Mouse (Mus musculus) cerebellum, adult 8-10 months (tissue): ENCODE results near the gene Zbtb12.
A peak's percentile ranks its signal among the peaks of the same experiment; 100 is the strongest.

ENCODE experiments used
- DNase-seq: peaks from one replicate; pipeline ENCODE4 v3.0.0; 2022

Gene Zbtb12

GRCm38 (mm10) chr17:34902895-34903294 is 23.6 kb downstream of the Zbtb12 start:
- DNase-seq, result no peak

- no peak for DNase-seq
Measured at GRCm38 (mm10) chr17:34910982-34911381, 31.7 kb downstream of the Zbtb12 start.

GRCm38 (mm10) chr17:34911945-34912351 is 32.7 kb downstream of the Zbtb12 start:
- DNase-seq, result peak; percentile 72

- DNase-seq, result no peak
Measured at GRCm38 (mm10) chr17:34913930-34914665, 34.8 kb downstream of the Zbtb12 start, which contains the start of gene Slc44a4. Slc44a4 (plus strand) TSS chr17:34914466.

- DNase-seq, result no peak
Measured at GRCm38 (mm10) chr17:34915410-34915831, 36.1 kb downstream of the Zbtb12 start.

GRCm38 (mm10) chr17:34916316-34916715 is 37.0 kb downstream of the Zbtb12 start:
- DNase-seq, result no peak

GRCm38 (mm10) chr17:34917188-34917587 is 37.9 kb downstream of the Zbtb12 start:
- DNase-seq, result no peak

- DNase-seq, result no peak
Measured at GRCm38 (mm10) chr17:34922939-34923338, 43.7 kb downstream of the Zbtb12 start.

- DNase-seq, result no peak
Measured at GRCm38 (mm10) chr17:34924258-34924657, 45.0 kb downstream of the Zbtb12 start.

- no peak for DNase-seq
Measured at GRCm38 (mm10) chr17:34927306-34928019, 48.2 kb downstream of the Zbtb12 start.

GRCm38 (mm10) chr17:34928841-34929240 is 49.6 kb downstream of the Zbtb12 start:
- DNase-seq, result no peak

- DNase-seq, result peak; percentile 98
Measured at GRCm38 (mm10) chr17:34931061-34931734, 51.9 kb downstream of the Zbtb12 start, which contains the start of gene Neu1. Neu1 (plus strand) TSS chr17:34931253.

- peak; percentile 50 for DNase-seq
Measured at GRCm38 (mm10) chr17:34931735-34932098, 52.4 kb downstream of the Zbtb12 start.

GRCm38 (mm10) chr17:34932287-34932686 is 53.0 kb downstream of the Zbtb12 start:
- DNase-seq, result no peak

- no peak for DNase-seq
Measured at GRCm38 (mm10) chr17:34934031-34934430, 54.7 kb downstream of the Zbtb12 start.

GRCm38 (mm10) chr17:34934830-34935229 is 55.5 kb downstream of the Zbtb12 start:
- DNase-seq, result no peak

- DNase-seq, result no peak
Measured at GRCm38 (mm10) chr17:34937960-34938505, 58.8 kb downstream of the Zbtb12 start.

GRCm38 (mm10) chr17:34941344-34942041 is 62.2 kb downstream of the Zbtb12 start:
- no peak for DNase-seq

GRCm38 (mm10) chr17:34943128-34943815 is 64.0 kb downstream of the Zbtb12 start:
- DNase-seq, result no peak

- DNase-seq, result no peak
Measured at GRCm38 (mm10) chr17:34944362-34944761, 65.1 kb downstream of the Zbtb12 start.
